Mouse (Mus musculus): ENCODE results near the gene Chek2.

DNA sequence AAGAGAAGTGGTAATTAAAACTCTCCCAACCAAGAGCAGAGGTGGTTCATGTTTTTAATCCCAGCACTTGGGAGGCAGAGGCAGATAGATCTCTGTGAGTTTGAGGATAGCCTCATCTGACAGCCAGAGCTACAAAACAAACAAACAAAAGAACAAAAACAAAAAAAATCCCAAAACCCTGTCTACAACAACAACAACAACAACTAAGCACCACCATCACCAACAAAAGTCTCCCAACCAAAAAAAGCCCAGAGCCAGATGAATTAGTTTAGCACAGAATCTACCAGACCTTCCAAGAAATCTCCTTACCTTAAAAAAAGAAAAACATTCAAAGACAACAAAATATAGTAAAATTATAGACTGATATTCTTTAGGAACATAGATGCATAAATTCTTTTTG is 60.6 kb downstream of the Chek2 start:
- TF ChIP-seq POLR2A (IDR thresholded peaks at IDR 0.05; ENCODE audit: borderline replicate concordance, insufficient read depth, low read length) (no peak), CTCF (IDR thresholded peaks at IDR 0.05; ENCODE audit: borderline replicate concordance, insufficient read depth, low read depth, low read length) (no peak)
